Mouse (Mus musculus) c-Kit-positive CD71-negative TER-119-negative erythroid progenitor cells, embryonic 14.5 days (primary cell): Measurements from ENCODE around the gene Pla2g15.
"Not testable (repeated sequence)": the region's sequence is repeated elsewhere in the genome, so short reads cannot be mapped to it uniquely, and the experiment has no call there.

Experiments
- DNase-seq: peaks from one replicate; pipeline ENCODE4 v3.0.0-alpha.2; 2013; ENCODE audit warnings: low read depth

Pla2g15 gene

GRCm38 (mm10) chr8:106169017-106169933, 19.1 kb downstream of the Pla2g15 start:
- DNase-seq, result no peak

- no peak for DNase-seq
Measured at GRCm38 (mm10) chr8:106169934-106170480, 19.8 kb downstream of the Pla2g15 start.

- no peak for DNase-seq
Measured at GRCm38 (mm10) chr8:106173566-106173965, 23.4 kb downstream of the Pla2g15 start.

GRCm38 (mm10) chr8:106176891-106177290, 26.7 kb downstream of the Pla2g15 start:
- DNase-seq, result no peak

- DNase-seq, result no peak
Measured at GRCm38 (mm10) chr8:106177594-106177993, 27.4 kb downstream of the Pla2g15 start.

- DNase-seq, result no peak
Measured at GRCm38 (mm10) chr8:106178428-106178827, 28.2 kb downstream of the Pla2g15 start.

GRCm38 (mm10) chr8:106185628-106186270, 35.5 kb downstream of the Pla2g15 start:
- DNase-seq, result no peak

GRCm38 (mm10) chr8:106186394-106186793, 36.2 kb downstream of the Pla2g15 start:
- DNase-seq, result no peak

GRCm38 (mm10) chr8:106189162-106189561, 39.0 kb downstream of the Pla2g15 start:
- DNase-seq, result no peak

- DNase-seq, result no peak
Measured at GRCm38 (mm10) chr8:106191639-106192038, 41.4 kb downstream of the Pla2g15 start.

- no peak for DNase-seq
Measured at GRCm38 (mm10) chr8:106193162-106193561, 43.0 kb downstream of the Pla2g15 start.

GRCm38 (mm10) chr8:106194062-106194461, 43.9 kb downstream of the Pla2g15 start:
- DNase-seq, result no peak

- DNase-seq, result peak; percentile 43
Measured at GRCm38 (mm10) chr8:106198741-106199140, 48.5 kb downstream of the Pla2g15 start.

- not testable (repeated sequence) for DNase-seq
Measured at GRCm38 (mm10) chr8:106199596-106199995, 49.4 kb downstream of the Pla2g15 start.

- DNase-seq, result no peak
Measured at GRCm38 (mm10) chr8:106210035-106210731, 60.0 kb downstream of the Pla2g15 start.

GRCm38 (mm10) chr8:106210821-106211345, 60.7 kb downstream of the Pla2g15 start, which contains the start of the genes Slc7a6os and Prmt7:
Gene Slc7a6os (minus strand): TSS chr8:106210935.
Gene Prmt7 (plus strand): TSS chr8:106210936.
- peak; percentile 91 for DNase-seq

GRCm38 (mm10) chr8:106211421-106211820, 61.2 kb downstream of the Pla2g15 start:
- DNase-seq, result no peak

GRCm38 (mm10) chr8:106213959-106214358, 63.8 kb downstream of the Pla2g15 start:
- no peak for DNase-seq
